Mouse (Mus musculus): Measurements from ENCODE around the gene Tenm1.

- TF ChIP-seq CTCF (IDR thresholded peaks at IDR 0.05) (no peak), POLR2A (IDR thresholded peaks at IDR 0.05; ENCODE audit: insufficient read depth, low read depth, low read length) (no peak)
Measured at GRCm38 (mm10) chrX:43372526-43372925, 56.4 kb downstream of the Tenm1 start.

Measured in heart, adult 2 months (tissue).